Mouse (Mus musculus) E14TG2a.4 (cell line): ENCODE data around the gene Amotl2.

Source experiments
- H3K27me3 ChIP-seq: 2 replicates; pipeline ENCODE4 v1.6.1; 2014; ENCODE audit warnings: low read length, control low read depth; ENCODE audit not compliant: insufficient read depth
- H3K36me3 ChIP-seq: 2 replicates; pipeline ENCODE4 v1.6.1; 2014; ENCODE audit warnings: low read length, control low read depth; ENCODE audit not compliant: insufficient read depth
- H3K4me1 ChIP-seq: replicated peaks from 2 replicates; pipeline ENCODE4 v1.6.1; 2014; ENCODE audit warnings: low read depth, low read length, control low read depth
- H3K4me3 ChIP-seq: replicated peaks from 2 replicates; pipeline ENCODE4 v1.5.1; 2014; ENCODE audit warnings: mild to moderate bottlenecking, low read length
- H3K9me3 ChIP-seq: 2 replicates; pipeline ENCODE4 v1.6.1; 2014; ENCODE audit warnings: low read length, control low read depth
- CTCF ChIP-seq: conservative IDR thresholded peaks from 2 replicates; pipeline ENCODE4 v1.5.1; 2014; ENCODE audit warnings: low read length
- NANOG ChIP-seq: IDR thresholded peaks from 2 replicates; pipeline ENCODE4 v1.6.1; 2014; ENCODE audit warnings: borderline replicate concordance, low read length, mixed read lengths
- POU5F1 ChIP-seq: IDR thresholded peaks from 2 replicates; pipeline ENCODE4 v1.6.1; 2014; ENCODE audit warnings: low read length, borderline replicate concordance

Amotl2 gene

DNA sequence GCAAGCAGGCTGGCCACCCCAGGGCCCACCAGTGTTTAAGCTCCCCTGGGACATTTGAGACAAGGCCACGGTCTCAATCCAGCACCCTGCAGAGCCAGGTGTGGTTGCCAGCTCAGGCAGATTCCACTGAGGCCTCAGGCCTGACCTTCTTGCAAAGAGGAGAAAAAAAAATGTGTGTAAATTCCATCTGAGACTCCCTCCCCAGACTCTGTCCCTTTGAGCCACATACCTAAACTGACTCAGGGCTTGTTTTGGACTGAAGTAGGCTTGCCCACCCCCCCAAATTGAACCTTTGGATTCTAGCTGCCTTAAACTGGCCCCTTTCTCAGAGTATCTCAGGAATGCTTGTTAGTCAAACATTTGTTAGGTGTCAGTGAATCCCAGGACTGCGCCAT is 969 bp upstream of the Amotl2 start:
- Histone ChIP-seq H3K4me3 (peak overlapping the region; percentile 43), H3K9me3 (no peaks in the 10 kb centered on the region), H3K36me3 (peaks cover 7% of the 10 kb centered on the region), H3K27me3 (0 out of 2 replicates have a peak, but pooled peaks cover 4% of the 10 kb centered on the region), H3K4me1 (peaks cover 63% of the 10 kb centered on the region)
- TF ChIP-seq CTCF, result no peak
- TF ChIP-seq NANOG, result no peak
- no peak for TF ChIP-seq POU5F1

DNA sequence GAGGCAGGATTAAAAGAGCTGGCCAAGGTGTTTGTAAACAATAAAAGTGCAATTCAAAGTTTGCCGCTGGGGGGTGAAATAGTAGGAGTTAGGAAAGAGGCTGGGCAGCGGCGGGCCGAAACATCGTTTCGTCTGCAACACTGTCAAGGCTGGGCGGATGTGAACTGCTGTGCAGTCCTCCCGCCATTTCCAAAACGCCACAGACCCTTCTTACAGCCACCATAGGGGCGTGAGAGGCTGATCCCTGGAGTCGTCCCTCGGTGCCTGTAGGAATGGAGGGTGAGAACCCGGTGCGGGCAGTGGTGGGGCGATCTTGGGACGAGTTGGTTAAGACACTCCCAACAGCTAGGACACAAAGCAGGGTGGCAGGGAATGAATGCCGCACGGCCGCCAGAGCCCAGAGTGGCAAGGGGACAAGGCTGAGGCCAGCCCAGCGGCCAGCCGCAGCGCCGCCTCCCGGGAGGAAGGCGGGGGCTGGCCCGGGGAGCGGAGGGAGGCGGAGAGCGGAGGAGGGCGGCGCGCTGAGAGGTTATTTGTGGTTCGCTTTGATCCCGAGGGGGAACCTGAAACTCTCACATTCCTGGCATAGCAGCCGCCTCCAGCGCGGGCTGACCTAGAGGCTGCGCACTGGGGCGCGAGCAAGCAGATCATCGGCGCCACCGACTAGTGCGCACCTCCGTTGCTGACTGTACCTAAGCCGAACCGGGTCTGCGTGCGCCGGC is 853 bp downstream of the Amotl2 start:
- H3K9me3 ChIP-seq, result no peaks in the 10 kb centered on the region
- peaks cover 25% of the 10 kb centered on the region for H3K36me3 ChIP-seq
- TF ChIP-seq NANOG (no peak), POU5F1 (no peak), CTCF (peak; percentile 35)
- peak overlapping the region; percentile 97 for H3K4me3 ChIP-seq
- H3K4me1 ChIP-seq, result peaks cover 80% of the 10 kb centered on the region
- H3K27me3 ChIP-seq, result no peaks in the 10 kb centered on the region

DNA sequence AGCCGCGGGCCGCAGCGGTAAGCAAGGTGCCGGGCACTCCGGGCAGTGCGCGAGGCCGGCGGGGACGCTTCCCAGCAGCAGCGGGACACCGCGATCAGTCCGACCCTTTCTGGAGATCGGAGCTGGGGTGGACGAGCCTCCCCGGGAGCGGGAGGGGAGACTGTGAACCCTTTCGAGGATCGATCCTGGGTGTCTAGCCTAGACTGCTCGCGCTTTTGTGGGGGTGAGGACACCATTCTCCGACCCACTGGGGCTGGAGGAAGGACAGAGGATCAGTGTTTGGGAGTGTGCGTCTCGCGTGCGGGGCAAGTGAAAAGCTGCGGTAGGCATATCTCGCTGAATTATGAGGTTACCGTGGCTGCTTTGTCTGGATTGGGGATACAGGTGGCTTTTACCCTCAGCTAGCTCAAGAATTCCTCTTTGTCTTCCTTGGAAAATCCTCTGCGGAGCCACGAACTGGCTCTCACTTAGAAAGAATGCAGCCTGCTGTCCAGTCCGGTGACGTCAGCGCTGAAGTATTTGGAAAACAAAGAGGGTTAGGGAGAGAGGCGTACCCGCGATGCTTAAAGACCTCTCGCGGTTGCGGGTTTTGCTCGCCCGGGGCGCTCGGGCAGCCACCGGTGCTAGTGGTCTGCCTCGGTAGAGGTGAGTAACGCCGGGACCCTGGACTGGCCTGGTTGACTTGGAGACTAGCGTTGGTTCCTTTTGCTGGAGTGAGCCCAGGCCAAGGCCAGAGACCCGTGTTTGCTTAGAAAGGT is 1.6 kb downstream of the Amotl2 start:
- Histone ChIP-seq H3K4me3 (peak overlapping the region; percentile 97), H3K9me3 (no peaks in the 10 kb centered on the region), H3K36me3 (peaks cover 32% of the 10 kb centered on the region), H3K27me3 (no peaks in the 10 kb centered on the region), H3K4me1 (peaks cover 85% of the 10 kb centered on the region)
- TF ChIP-seq CTCF (no peak), POU5F1 (no peak)

DNA sequence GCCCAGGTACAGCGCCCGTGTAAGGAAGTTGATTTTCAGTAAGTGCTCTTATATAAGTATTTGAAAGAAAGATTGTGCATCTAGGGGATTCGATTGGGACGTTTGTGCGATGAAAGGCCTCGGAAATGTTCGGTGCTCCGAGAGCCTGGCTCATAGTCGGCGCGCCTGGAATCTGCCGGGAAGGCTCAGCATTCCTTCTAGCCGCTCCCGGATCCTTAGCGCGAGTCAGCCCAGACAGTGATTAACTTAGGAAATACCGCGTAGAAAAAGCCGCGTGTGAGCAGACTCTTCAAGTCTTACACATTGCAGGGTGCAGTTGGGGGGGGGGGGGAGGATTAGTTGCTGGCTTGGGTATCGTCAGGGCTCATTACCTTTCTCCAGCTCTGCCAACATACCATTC is 2.2 kb downstream of the Amotl2 start:
- H3K36me3 ChIP-seq, result peaks cover 38% of the 10 kb centered on the region
- no peak for TF ChIP-seq CTCF
- no peak for TF ChIP-seq NANOG
- no peak for TF ChIP-seq POU5F1
- H3K4me3 ChIP-seq, result peak overlapping the region; percentile 97
- H3K4me1 ChIP-seq, result peaks cover 85% of the 10 kb centered on the region
- no peaks in the 10 kb centered on the region for H3K27me3 ChIP-seq
- H3K9me3 ChIP-seq, result no peaks in the 10 kb centered on the region

DNA sequence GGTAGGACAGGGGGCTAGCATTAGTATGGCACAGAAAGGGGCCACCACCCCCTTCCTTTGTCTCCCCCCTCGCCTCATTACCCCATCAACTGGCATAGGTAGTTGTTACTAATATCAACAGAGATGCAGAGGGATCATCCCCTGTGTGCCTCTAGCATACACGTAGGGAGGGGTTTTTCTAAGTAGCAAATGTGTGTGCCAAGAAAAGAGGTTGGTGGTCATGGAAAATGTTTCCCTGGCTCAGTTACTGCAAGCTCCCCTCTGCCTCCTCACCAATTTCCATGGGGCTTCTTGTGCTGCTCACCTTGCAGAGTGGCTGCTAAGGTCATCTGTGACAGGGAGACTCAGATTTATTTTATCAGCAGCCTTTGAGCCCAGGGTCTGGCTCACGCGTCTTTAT is 2.6 kb downstream of the Amotl2 start:
- Histone ChIP-seq H3K9me3 (no peaks in the 10 kb centered on the region), H3K4me3 (peak overlapping the region; percentile 97), H3K4me1 (peaks cover 85% of the 10 kb centered on the region), H3K27me3 (no peaks in the 10 kb centered on the region), H3K36me3 (peaks cover 42% of the 10 kb centered on the region)
- TF ChIP-seq NANOG (no peak), CTCF (no peak), POU5F1 (no peak)

DNA sequence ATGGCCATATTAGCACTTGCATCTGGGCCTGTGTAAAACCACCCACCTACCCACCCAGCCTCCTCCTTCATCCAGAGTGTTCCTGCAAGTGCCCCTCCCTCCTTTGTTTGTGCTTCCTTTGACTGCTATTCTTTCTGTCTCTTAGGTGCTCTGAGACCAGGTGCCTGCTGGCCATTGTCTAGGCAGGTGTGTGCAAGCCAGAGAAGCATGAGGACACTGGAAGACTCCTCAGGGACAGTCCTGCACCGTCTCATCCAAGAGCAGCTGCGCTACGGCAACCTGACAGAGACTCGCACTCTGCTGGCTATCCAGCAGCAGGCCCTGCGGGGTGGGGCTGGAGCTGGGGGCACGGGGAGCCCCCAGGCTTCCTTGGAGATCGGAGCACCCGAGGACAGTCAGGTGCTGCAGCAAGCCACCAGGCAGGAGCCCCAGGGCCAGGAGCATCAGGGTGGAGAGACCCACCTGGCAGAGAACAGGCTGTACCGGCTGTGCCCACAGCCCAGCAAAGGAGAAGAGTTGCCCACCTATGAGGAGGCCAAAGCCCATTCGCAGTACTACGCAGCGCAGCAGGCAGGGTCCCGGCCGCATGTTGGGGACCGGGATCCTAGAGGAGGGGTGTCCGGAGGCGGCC is 3.6 kb downstream of the Amotl2 start:
- no peaks in the 10 kb centered on the region for H3K9me3 ChIP-seq
- H3K4me3 ChIP-seq, result peak overlapping the region; percentile 97
- H3K4me1 ChIP-seq, result peaks cover 85% of the 10 kb centered on the region
- H3K36me3 ChIP-seq, result peaks cover 52% of the 10 kb centered on the region
- TF ChIP-seq NANOG (no peak), POU5F1 (no peak), CTCF (no peak)
- no peaks in the 10 kb centered on the region for H3K27me3 ChIP-seq

DNA sequence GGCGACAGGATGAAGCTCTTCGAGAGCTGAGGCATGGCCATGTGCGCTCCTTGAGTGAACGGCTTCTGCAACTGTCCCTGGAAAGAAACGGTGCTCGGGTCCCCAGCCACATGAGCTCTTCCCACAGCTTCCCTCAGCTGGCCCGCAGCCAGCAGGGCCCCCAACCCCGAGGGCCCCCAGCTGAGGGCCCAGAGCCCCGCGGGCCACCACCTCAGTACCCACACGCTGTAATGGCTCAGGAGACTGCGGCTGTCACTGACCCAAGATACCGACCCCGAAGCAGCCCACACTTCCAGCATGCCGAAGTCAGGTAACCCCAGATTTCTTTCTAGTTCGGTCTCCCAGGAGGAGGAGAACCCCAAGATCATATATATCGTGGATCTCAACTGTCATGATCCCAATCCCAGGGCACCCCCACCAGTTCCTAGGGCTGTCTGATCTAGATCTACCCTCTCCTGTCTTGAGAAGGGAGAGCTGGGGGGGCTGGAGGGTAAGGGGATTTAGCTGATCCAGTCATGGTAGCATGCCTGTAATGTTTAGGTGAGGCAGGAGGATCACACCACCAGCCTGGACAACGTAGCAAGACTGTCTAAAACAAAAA is 4.2 kb downstream of the Amotl2 start:
- Histone ChIP-seq H3K4me3 (peak overlapping the region; percentile 97), H3K9me3 (no peaks in the 10 kb centered on the region), H3K4me1 (peaks cover 85% of the 10 kb centered on the region), H3K36me3 (peaks cover 58% of the 10 kb centered on the region), H3K27me3 (no peaks in the 10 kb centered on the region)
- TF ChIP-seq NANOG, result no peak
- no peak for TF ChIP-seq POU5F1
- TF ChIP-seq CTCF, result no peak

DNA sequence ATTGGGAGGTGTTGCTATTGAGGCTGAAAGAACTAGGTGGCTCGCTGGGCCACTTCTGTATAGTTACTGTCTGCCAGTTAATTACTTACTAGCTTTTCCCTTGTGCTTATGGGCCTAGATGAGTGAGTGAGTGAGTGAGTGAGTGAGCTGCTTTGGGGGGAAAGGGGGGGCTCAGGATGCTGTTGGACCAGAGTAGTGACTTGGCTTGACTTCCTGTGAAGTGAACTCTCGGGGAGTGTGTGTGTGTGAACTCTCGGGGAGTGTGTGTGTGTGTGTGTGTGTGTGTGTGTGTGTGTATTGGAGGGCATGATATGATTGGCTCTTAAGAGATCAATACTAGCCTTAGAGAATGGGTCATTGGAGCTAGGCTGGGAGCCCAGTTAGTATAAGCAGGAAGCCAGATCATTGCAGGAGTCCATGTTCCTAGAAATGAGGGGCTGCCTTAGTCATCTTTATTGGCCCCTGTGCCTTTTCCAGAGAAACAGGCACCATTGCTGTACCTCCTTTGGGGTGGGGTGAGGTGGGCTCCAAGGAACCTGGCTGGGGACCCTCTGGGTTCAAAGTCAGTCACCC is 5.0 kb downstream of the Amotl2 start:
- peaks cover 61% of the 10 kb centered on the region for H3K36me3 ChIP-seq
- no peaks in the 10 kb centered on the region for H3K9me3 ChIP-seq
- H3K4me1 ChIP-seq, result peaks cover 84% of the 10 kb centered on the region
- TF ChIP-seq NANOG, result no peak
- TF ChIP-seq POU5F1, result no peak
- no peak for TF ChIP-seq CTCF
- no peaks in the 10 kb centered on the region for H3K27me3 ChIP-seq
- peak overlapping the region; percentile 97; the same call in 1 of the 2 replicates for H3K4me3 ChIP-seq
